Mouse (Mus musculus) cerebellum, postnatal 4 days (tissue): ENCODE results near the gene 2310003L06Rik.

Source experiments
- DNase-seq, 2 experiments: peaks; one replicate each; pipeline ENCODE4 v3.0.0; 2022; ENCODE audit warnings: low spot score in 2 of 2, mixed read lengths in 1 of 2

The 2310003L06Rik gene

GRCm38 (mm10) chr5:87969201-87969600 is at the start of gene 2310003L06Rik, which contains the start of gene Gm28434:
Gene 2310003L06Rik (plus strand): TSS chr5:87969459.
Gene Gm28434 (plus strand): TSS chr5:87969517.
- no peak for DNase-seq

- DNase-seq, result no peak
These were observed 43.9 kb upstream of the 2310003L06Rik start, which contains the start of gene Csn3 for GRCm38 (mm10) chr5:87925372-87925771. Gene Csn3 (plus strand): TSS chr5:87925579.

- no peak for DNase-seq
These were observed 37.7 kb upstream of the 2310003L06Rik start for GRCm38 (mm10) chr5:87931603-87932002.

- no peak for DNase-seq
These were observed 28.5 kb upstream of the 2310003L06Rik start for GRCm38 (mm10) chr5:87940752-87941151.

- DNase-seq, result no peak
These were observed 26.7 kb upstream of the 2310003L06Rik start for GRCm38 (mm10) chr5:87942515-87942914.

- no peak for DNase-seq
These were observed 17.4 kb upstream of the 2310003L06Rik start for GRCm38 (mm10) chr5:87951836-87952235.

GRCm38 (mm10) chr5:87979139-87979538 is 9.9 kb downstream of the 2310003L06Rik start, which contains the start of gene Cabs1:
Gene Cabs1 (plus strand): TSS chr5:87979439.
- DNase-seq, result no peak

GRCm38 (mm10) chr5:87982468-87983214 is 13.4 kb downstream of the 2310003L06Rik start:
- DNase-seq, result no peak

GRCm38 (mm10) chr5:88002249-88002648 is 33.0 kb downstream of the 2310003L06Rik start, which contains the start of gene Smr3a:
Gene Smr3a (plus strand): TSS chr5:88002549.
- DNase-seq, result no peak

GRCm38 (mm10) chr5:88005241-88005640 is 36.0 kb downstream of the 2310003L06Rik start:
- DNase-seq, result no peak
